10 mouse cellular contexts compared by ENCODE assay signal in the genomic region with DNA sequence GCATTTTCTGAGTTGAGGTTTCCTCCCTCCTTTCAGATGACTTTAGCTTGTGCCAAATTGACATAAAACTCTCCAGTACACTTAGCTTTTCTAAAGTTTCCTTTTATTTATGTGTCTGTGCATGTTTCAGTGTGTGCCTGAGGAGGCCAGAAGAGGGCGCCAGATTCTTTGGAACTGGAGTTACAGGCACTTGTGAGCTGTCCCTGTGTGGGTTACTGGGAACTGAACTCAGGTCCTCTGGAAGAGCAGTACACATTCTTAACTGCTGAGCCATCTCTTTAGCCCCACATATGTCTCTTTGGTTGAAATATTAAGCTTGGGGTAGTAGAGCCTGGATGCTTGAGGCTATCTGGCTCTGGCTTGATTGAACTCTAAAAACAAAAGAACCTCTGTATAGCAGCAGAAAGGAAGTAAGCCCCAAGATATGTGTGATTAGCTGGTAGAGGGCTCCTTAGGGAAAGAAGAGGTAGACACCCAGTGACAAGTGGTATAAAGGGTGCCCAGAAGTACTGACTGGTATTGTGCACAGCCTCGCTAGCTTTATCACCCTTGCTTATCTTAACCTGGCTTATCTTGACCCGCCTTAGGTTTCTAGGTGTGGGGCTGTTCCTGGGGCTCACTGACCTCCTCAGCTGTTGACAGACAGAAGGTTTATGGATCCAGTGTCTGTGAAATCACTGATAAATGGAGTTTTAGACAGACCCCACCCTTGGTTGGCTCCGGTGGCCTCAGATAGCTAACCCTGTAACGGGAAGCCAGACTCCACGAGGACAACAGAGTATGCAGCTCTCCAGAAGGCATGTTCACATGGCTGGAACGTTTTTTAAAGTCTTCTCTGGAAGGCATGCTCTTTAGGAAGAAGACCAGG. TPM values are rescaled to one million over a fixed set of nuclear protein-coding genes. Genes with fewer than 3 reads are reported as not detected.
DNase-seq lines count a peak whose midpoint lies in the region; ATAC-seq and TF ChIP-seq lines count a peak whose summit lies in the region.
"Had no signal": no experiment of that assay in that cellular context is flagged by ENCODE, and none has a peak within 500 bp of the region (broad histone marks: within the 10 kb centered on the region; RNA-seq: fewer than 3 reads in every experiment).

No protein-coding gene starts in this region.

- no peaks in the 10 kb centered on the region for H3K9me3 ChIP-seq in ES-Bruce4 (replicated peaks; ENCODE audit: control insufficient read depth, insufficient read depth, low read length, poor library complexity, severe bottlenecking)
- no peaks in the 10 kb centered on the region for H3K9me3 ChIP-seq in liver, embryonic 16.5 days (replicated peaks; ENCODE audit: control insufficient read depth, low read length)
- H3K9me3 ChIP-seq: limb, embryonic 13.5 days had no signal

- DNase-seq in kidney, adult 2 months, result no peak
- DNase-seq in kidney, adult 11 months, result no peak
- peak; percentile 41 for DNase-seq in embryo, embryonic 10.5 days (ENCODE audit: low spot score)
- no peak for DNase-seq in cerebellum, adult 11 months
- no peak for DNase-seq in left cerebral cortex, adult 8-10 months (ENCODE audit: low spot score in 2 of 2)
- no peak for DNase-seq in cerebellum, adult 2 months

- no peak for TF ChIP-seq POLR2A in kidney, adult 2 months (IDR thresholded peaks at IDR 0.05; ENCODE audit: low read depth, low read length)
- TF ChIP-seq POLR2A in ES-Bruce4 (IDR thresholded peaks at IDR 0.05; ENCODE audit: insufficient read depth, low read length), result no peak
- no peak for TF ChIP-seq POLR2A in cerebellum, adult 2 months (IDR thresholded peaks at IDR 0.05; ENCODE audit: borderline replicate concordance, insufficient read depth, low read length)

- H3K27ac ChIP-seq in kidney, adult 2 months (ENCODE audit: insufficient read depth, low read depth, low read length), result no peak overlapping the region
- H3K27ac ChIP-seq in ES-Bruce4 (ENCODE audit: insufficient read depth, low read length), result no peak overlapping the region
- peak overlapping the region; percentile 93 for H3K27ac ChIP-seq in liver, embryonic 16.5 days (ENCODE audit: low read length)
- H3K27ac ChIP-seq in cerebellum, adult 2 months (ENCODE audit: insufficient read depth, low read length), result no peak overlapping the region
- H3K27ac ChIP-seq: limb, embryonic 13.5 days had no signal

- H3K36me3 ChIP-seq in kidney, adult 2 months (ENCODE audit: control insufficient read depth, insufficient read depth, low read length), result no peaks in the 10 kb centered on the region
- no peaks in the 10 kb centered on the region for H3K36me3 ChIP-seq in ES-Bruce4 (ENCODE audit: control insufficient read depth, insufficient read depth, low read length, poor library complexity, severe bottlenecking)
- H3K36me3 ChIP-seq in liver, embryonic 16.5 days (ENCODE audit: control insufficient read depth, insufficient read depth), result no peaks in the 10 kb centered on the region

- H3K4me1 ChIP-seq in kidney, adult 2 months (ENCODE audit: control insufficient read depth, insufficient read depth, low read length), result no peaks in the 10 kb centered on the region
- no peaks in the 10 kb centered on the region for H3K4me1 ChIP-seq in ES-Bruce4 (ENCODE audit: control insufficient read depth, insufficient read depth, low read length)
- H3K4me1 ChIP-seq in liver, embryonic 16.5 days (ENCODE audit: control insufficient read depth, low read depth, low read length), result peaks cover 52% of the 10 kb centered on the region
- no peaks in the 10 kb centered on the region; the same call in 1 of the 2 replicates for H3K4me1 ChIP-seq in cerebellum, adult 2 months (ENCODE audit: control insufficient read depth, insufficient read depth, low read length)
- H3K4me1 ChIP-seq: limb, embryonic 13.5 days had no signal

- no peak overlapping the region for H3K4me3 ChIP-seq in kidney, adult 2 months (ENCODE audit: insufficient read depth, low read depth, low read length)
- H3K4me3 ChIP-seq in ES-Bruce4 (ENCODE audit: low read depth, low read length), result no peak overlapping the region
- 0 out of 2 replicates have a peak overlapping the region, but pooled peaks have one; percentile 7 for H3K4me3 ChIP-seq in liver, embryonic 16.5 days (ENCODE audit: low read depth, low read length)
- H3K4me3 ChIP-seq in cerebellum, adult 2 months (replicated peaks; ENCODE audit: insufficient read depth, low read depth, low read length), result no peak overlapping the region
- H3K4me3 ChIP-seq: limb, embryonic 13.5 days had no signal

- WGBS in kidney, adult 2 months, result 56% methylated on average over 7 of the region's 7 CpGs
- 17% methylated on average over 7 of the region's 7 CpGs for WGBS in liver, embryonic 16.5 days (ENCODE audit: insufficient replicate concordance)
- WGBS in cerebellum, adult 2 months, result 67% methylated on average over 7 of the region's 7 CpGs

- H3K4me2 ChIP-seq in liver, embryonic 16.5 days (ENCODE audit: low read depth, low read length), result peak overlapping the region; percentile 43
- H3K4me2 ChIP-seq: limb, embryonic 13.5 days had no signal

- peak; percentile 30; the same call in 1 of the 2 replicates for TF ChIP-seq CTCF in kidney, adult 2 months (conservative IDR thresholded peaks at IDR 0.05; ENCODE audit: insufficient read depth, insufficient read length, low read depth, low read length)
- TF ChIP-seq CTCF in ES-Bruce4 (IDR thresholded peaks at IDR 0.05; ENCODE audit: low read depth, low read length), result peak; percentile 70
- TF ChIP-seq CTCF in cerebellum, adult 2 months (IDR thresholded peaks at IDR 0.05; ENCODE audit: borderline replicate concordance, insufficient read depth, low read depth, low read length), result no peak

- ATAC-seq in liver, embryonic 16.5 days (ENCODE audit: low read depth), result peak; percentile 86

- no peak overlapping the region for H3K9ac ChIP-seq in ES-Bruce4 (ENCODE audit: low read depth, poor library complexity, severe bottlenecking)
- H3K9ac ChIP-seq in liver, embryonic 16.5 days (ENCODE audit: low read depth, low read length), result peak overlapping the region; percentile 29
- H3K9ac ChIP-seq: limb, embryonic 13.5 days had no signal

- no peak for TF ChIP-seq EP300 in ES-Bruce4 (IDR thresholded peaks at IDR 0.05; ENCODE audit: insufficient read depth, low read depth, low read length)

- no peaks in the 10 kb centered on the region for H3K27me3 ChIP-seq in kidney, adult 2 months (replicated peaks; ENCODE audit: control insufficient read depth, insufficient read depth, low read length)
- no peaks in the 10 kb centered on the region for H3K27me3 ChIP-seq in ES-Bruce4 (ENCODE audit: control insufficient read depth, insufficient read depth, low read length, poor library complexity, severe bottlenecking)
- H3K27me3 ChIP-seq in liver, embryonic 16.5 days (ENCODE audit: control insufficient read depth, insufficient read depth, low read depth, low read length), result no peaks in the 10 kb centered on the region
- no peaks in the 10 kb centered on the region for H3K27me3 ChIP-seq in cerebellum, adult 2 months (ENCODE audit: control insufficient read depth, insufficient read depth, low read length)
- H3K27me3 ChIP-seq: limb, embryonic 13.5 days had no signal

RNA-seq across cellular contexts. Expression of gene Sh3bp5l, which starts 22.4 kb away (rescaled TPM):
- polyA plus RNA-seq in kidney, adult 2 months (2012; rRNA removed), result 29.7 and 32.8 TPM in 2 replicates
- polyA plus RNA-seq in ES-Bruce4 (2011; ENCODE audit: insufficient read depth, insufficient read length, low read depth, missing spikeins), result 33.6 and 41.4 TPM in 2 replicates
- 16.8 and 17.0 TPM in 2 replicates for polyA plus RNA-seq in liver, embryonic 16.5 days (2015; fragmentation: Nextera tagmentation; extraction: Ambion mirVana)
- total RNA-seq in left cerebral cortex, adult 8-10 months (2022), result 10 to 100 TPM; 41.8 to 49.8 (median 44.4) TPM
- polyA plus RNA-seq in cerebellum, adult 2 months (2012; rRNA removed), result 63.3 and 64.5 TPM in 2 replicates

RNA-seq across cellular contexts. Expression of gene Zfp672, which starts 22.8 kb away (rescaled TPM):
- polyA plus RNA-seq in kidney, adult 2 months (2012; rRNA removed), result 30.8 and 38.3 TPM in 2 replicates
- polyA plus RNA-seq in ES-Bruce4 (2011; ENCODE audit: insufficient read depth, insufficient read length, low read depth, missing spikeins), result 8.3 and 9.0 TPM in 2 replicates
- polyA plus RNA-seq in liver, embryonic 16.5 days (2015; fragmentation: Nextera tagmentation; extraction: Ambion mirVana), result 33.8 and 36.6 TPM in 2 replicates
- total RNA-seq in left cerebral cortex, adult 8-10 months (2022), result 10 to 100 TPM; 41.1 to 48.4 (median 45.4) TPM
- polyA plus RNA-seq in cerebellum, adult 2 months (2012; rRNA removed), result 45.5 and 45.9 TPM in 2 replicates

RNA-seq across cellular contexts. Expression of gene Lypd8, which starts 25.9 kb away (rescaled TPM):
- 0.22 and 0.31 TPM in 2 replicates for polyA plus RNA-seq in kidney, adult 2 months (2012; rRNA removed)
- polyA plus RNA-seq in ES-Bruce4 (2011; ENCODE audit: insufficient read depth, insufficient read length, low read depth, missing spikeins), result not detected in 2 replicates
- polyA plus RNA-seq in liver, embryonic 16.5 days (2015; fragmentation: Nextera tagmentation; extraction: Ambion mirVana), result 0.16 and 12.0 TPM in 2 replicates
- total RNA-seq in left cerebral cortex, adult 8-10 months (2022), result not detected
- polyA plus RNA-seq in cerebellum, adult 2 months (2012; rRNA removed), result 0.08 and 0.10 TPM in 2 replicates
- total RNA-seq: adrenal gland, adult 18-20 months had no signal
- polyA plus RNA-seq: limb, embryonic 13.5 days had no signal

RNA-seq across cellular contexts. Expression of gene Zfp692, which starts 46.0 kb away (rescaled TPM):
- polyA plus RNA-seq in kidney, adult 2 months (2012; rRNA removed), result 14.8 and 20.8 TPM in 2 replicates
- 19.3 and 21.1 TPM in 2 replicates for polyA plus RNA-seq in ES-Bruce4 (2011; ENCODE audit: insufficient read depth, insufficient read length, low read depth, missing spikeins)
- 9.8 and 10.1 TPM in 2 replicates for polyA plus RNA-seq in liver, embryonic 16.5 days (2015; fragmentation: Nextera tagmentation; extraction: Ambion mirVana)
- total RNA-seq in left cerebral cortex, adult 8-10 months (2022), result 10 to 100 TPM; 25.0 to 28.7 (median 26.5) TPM
- polyA plus RNA-seq in cerebellum, adult 2 months (2012; rRNA removed), result 74.5 and 81.1 TPM in 2 replicates
